Mouse (Mus musculus) urinary bladder, postnatal 4 days (tissue): ENCODE measurements around the gene Adat3.
A peak's percentile ranks its signal among the peaks of the same experiment; 100 is the strongest.

Source experiments
- DNase-seq, 2 experiments: peaks; one replicate each; pipeline ENCODE4 v3.0.0; 2021 to 2022; ENCODE audit warnings: low spot score in 2 of 2

The Adat3 gene

GRCm38 (mm10) chr10:80602698-80603325, at the start of gene Adat3, which contains the start of gene Scamp4:
Gene Adat3, plus strand, starts transcription at chr10:80602880.
Gene Scamp4, plus strand, starts transcription at chr10:80602872.
- DNase-seq: peak; percentile 93

GRCm38 (mm10) chr10:80553575-80553974, 49.1 kb upstream of the Adat3 start:
- no peak for DNase-seq

GRCm38 (mm10) chr10:80553997-80554396, 48.7 kb upstream of the Adat3 start:
- no peak for DNase-seq

GRCm38 (mm10) chr10:80557346-80557965, 45.2 kb upstream of the Adat3 start:
- DNase-seq: peak; percentile 59 to 84

GRCm38 (mm10) chr10:80559431-80559830, 43.2 kb upstream of the Adat3 start:
- DNase-seq: no peak

GRCm38 (mm10) chr10:80560621-80561020, 42.1 kb upstream of the Adat3 start:
- no peak for DNase-seq

- peak; percentile 89 to 92 for DNase-seq
These were observed 41.4 kb upstream of the Adat3 start, which contains the start of gene Rexo1 for GRCm38 (mm10) chr10:80561116-80561944. Gene Rexo1, minus strand, starts transcription at chr10:80561560.

- peak; percentile 71 to 91 for DNase-seq
These were observed 36.1 kb upstream of the Adat3 start for GRCm38 (mm10) chr10:80566375-80567092.

- no peak for DNase-seq
These were observed 33.8 kb upstream of the Adat3 start for GRCm38 (mm10) chr10:80568876-80569275.

- peak in 1 of 2 experiments; percentile 63 for DNase-seq
These were observed 33.0 kb upstream of the Adat3 start for GRCm38 (mm10) chr10:80569664-80570066.

- DNase-seq: no peak
These were observed 32.3 kb upstream of the Adat3 start for GRCm38 (mm10) chr10:80570419-80570818.

- no peak for DNase-seq
These were observed 31.5 kb upstream of the Adat3 start for GRCm38 (mm10) chr10:80570871-80571836.

GRCm38 (mm10) chr10:80572477-80572876, 30.2 kb upstream of the Adat3 start:
- DNase-seq: no peak

GRCm38 (mm10) chr10:80573944-80574343, 28.7 kb upstream of the Adat3 start:
- no peak for DNase-seq

GRCm38 (mm10) chr10:80574896-80575295, 27.8 kb upstream of the Adat3 start:
- DNase-seq: no peak

- no peak for DNase-seq
These were observed 26.8 kb upstream of the Adat3 start for GRCm38 (mm10) chr10:80575925-80576324.

- DNase-seq: peak in 1 of 2 experiments; percentile 67
These were observed 26.1 kb upstream of the Adat3 start for GRCm38 (mm10) chr10:80576351-80577194.

GRCm38 (mm10) chr10:80577195-80578130, 25.2 kb upstream of the Adat3 start, which contains the start of gene Klf16:
Gene Klf16, minus strand, starts transcription at chr10:80577321.
- DNase-seq: peak; percentile 99
